Mouse (Mus musculus): ENCODE results near the gene Hoxd10. TPM values are rescaled to one million over a fixed set of nuclear protein-coding genes. Genes with fewer than 3 reads are reported as not detected.

Gene Hoxd10
- polyA plus RNA-seq, 1 experiment: not detected

GRCm38 (mm10) chr2:74720384-74720783 lies 28.7 kb downstream of the Hoxd10 start:
- no peak overlapping the region for H3K4me3 ChIP-seq (ENCODE audit: insufficient read depth, low read depth, low read length)
- H3K4me1 ChIP-seq (ENCODE audit: control insufficient read depth, insufficient read depth, insufficient read length, low read length): peaks cover 5% of the 10 kb centered on the region; the same call in 1 of the 2 replicates
- H3K27ac ChIP-seq (replicated peaks; ENCODE audit: low read depth, low read length): no peak overlapping the region

DNA sequence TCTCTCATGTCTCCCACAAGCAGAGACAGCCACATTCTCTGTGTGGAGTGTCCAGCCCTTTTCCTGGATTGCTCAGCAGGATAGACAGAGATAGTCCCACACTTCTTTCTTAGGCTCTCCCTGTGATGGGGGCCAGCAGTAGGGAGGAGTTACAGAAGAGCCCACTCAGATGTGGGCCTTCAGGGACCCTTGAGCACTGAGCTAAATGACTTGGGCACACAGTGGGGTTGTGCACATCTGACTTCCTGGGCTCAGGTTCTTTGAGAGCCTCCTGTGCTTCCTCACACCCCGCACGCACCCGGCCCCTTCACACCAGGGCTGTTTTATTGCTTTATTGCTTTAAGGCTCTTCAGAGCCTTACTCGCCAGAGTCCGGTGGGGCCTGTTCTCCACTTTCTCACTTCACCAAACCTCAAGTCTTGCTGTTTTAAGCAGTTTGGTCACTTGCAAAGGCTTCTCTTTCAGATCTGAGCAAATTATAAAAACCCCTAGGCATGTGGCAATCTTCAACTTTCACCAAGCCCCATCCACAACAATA lies 29.3 kb downstream of the Hoxd10 start:
- Histone ChIP-seq H3K4me3 (ENCODE audit: insufficient read depth, low read depth, low read length) (no peak overlapping the region), H3K4me1 (ENCODE audit: control insufficient read depth, insufficient read depth, insufficient read length, low read length) (peaks cover 5% of the 10 kb centered on the region; the same call in 1 of the 2 replicates), H3K27ac (replicated peaks; ENCODE audit: low read depth, low read length) (no peak overlapping the region)

GRCm38 (mm10) chr2:74721882-74722281 lies 30.2 kb downstream of the Hoxd10 start:
- H3K27ac ChIP-seq (replicated peaks; ENCODE audit: low read depth, low read length): no peak overlapping the region
- H3K4me1 ChIP-seq (ENCODE audit: control insufficient read depth, insufficient read depth, insufficient read length, low read length): peaks cover 5% of the 10 kb centered on the region

GRCm38 (mm10) chr2:74722949-74723348 lies 31.2 kb downstream of the Hoxd10 start:
- Histone ChIP-seq H3K27ac (replicated peaks; ENCODE audit: low read depth, low read length) (no peak overlapping the region), H3K4me3 (ENCODE audit: insufficient read depth, low read depth, low read length) (no peak overlapping the region), H3K4me1 (ENCODE audit: control insufficient read depth, insufficient read depth, insufficient read length, low read length) (peaks cover 5% of the 10 kb centered on the region)

More at GRCm38 (mm10) chr2:74721882-74722281, 30.2 kb downstream of the Hoxd10 start:
- no peak overlapping the region for H3K4me3 ChIP-seq (ENCODE audit: insufficient read depth, low read depth, low read length)

- Histone ChIP-seq H3K27ac (replicated peaks; ENCODE audit: low read depth, low read length) (no peak overlapping the region), H3K4me3 (ENCODE audit: insufficient read depth, low read depth, low read length) (no peak overlapping the region), H3K4me1 (ENCODE audit: control insufficient read depth, insufficient read depth, insufficient read length, low read length) (peaks cover 5% of the 10 kb centered on the region)
Measured at GRCm38 (mm10) chr2:74724244-74725015, 32.7 kb downstream of the Hoxd10 start.

- Histone ChIP-seq H3K4me3 (ENCODE audit: insufficient read depth, low read depth, low read length) (no peak overlapping the region), H3K4me1 (ENCODE audit: control insufficient read depth, insufficient read depth, insufficient read length, low read length) (peaks cover 5% of the 10 kb centered on the region), H3K27ac (replicated peaks; ENCODE audit: low read depth, low read length) (no peak overlapping the region)
Measured at GRCm38 (mm10) chr2:74725171-74725570, 33.4 kb downstream of the Hoxd10 start.

DNA sequence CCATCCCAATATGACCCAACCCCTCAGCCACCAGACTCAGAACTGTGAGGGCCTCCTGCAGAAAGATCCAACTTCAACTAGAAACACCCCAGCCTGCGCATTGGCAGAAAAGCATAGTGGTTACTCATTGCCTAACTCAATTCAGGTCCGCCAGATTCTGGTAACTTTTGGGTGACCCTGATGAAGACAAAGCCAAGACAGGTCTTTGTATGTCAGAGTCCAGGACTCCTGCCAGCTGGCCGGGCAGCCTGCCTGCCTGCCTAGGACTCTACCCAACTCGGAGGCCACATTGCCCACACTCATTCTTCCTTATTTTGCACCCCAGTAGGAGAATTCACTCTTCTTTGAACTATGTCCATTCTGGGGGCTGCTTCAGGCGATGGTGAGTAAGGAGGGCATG lies 34.8 kb downstream of the Hoxd10 start, which contains the start of gene Gm28230:
Gene Gm28230, plus strand, starts transcription at position 178 of the 400 bp plus-strand sequence.
- peaks cover 5% of the 10 kb centered on the region for H3K4me1 ChIP-seq (ENCODE audit: control insufficient read depth, insufficient read depth, insufficient read length, low read length)
- H3K27ac ChIP-seq (replicated peaks; ENCODE audit: low read depth, low read length): no peak within 1 kb of the TSS
- H3K4me3 ChIP-seq (ENCODE audit: insufficient read depth, low read depth, low read length): peak within 1 kb of the TSS; percentile 35

GRCm38 (mm10) chr2:74726973-74727639 lies 35.4 kb downstream of the Hoxd10 start:
- H3K27ac ChIP-seq (replicated peaks; ENCODE audit: low read depth, low read length): no peak overlapping the region
- H3K4me1 ChIP-seq (ENCODE audit: control insufficient read depth, insufficient read depth, insufficient read length, low read length): peaks cover 3% of the 10 kb centered on the region
- peak overlapping the region; percentile 35 for H3K4me3 ChIP-seq (ENCODE audit: insufficient read depth, low read depth, low read length)

- Histone ChIP-seq H3K27ac (replicated peaks; ENCODE audit: low read depth, low read length) (no peak overlapping the region), H3K4me3 (ENCODE audit: insufficient read depth, low read depth, low read length) (no peak overlapping the region), H3K4me1 (ENCODE audit: control insufficient read depth, insufficient read depth, insufficient read length, low read length) (peaks cover 3% of the 10 kb centered on the region)
Measured at GRCm38 (mm10) chr2:74727640-74728302, 36.0 kb downstream of the Hoxd10 start.

- Histone ChIP-seq H3K4me1 (ENCODE audit: control insufficient read depth, insufficient read depth, insufficient read length, low read length) (peaks cover 3% of the 10 kb centered on the region), H3K27ac (replicated peaks; ENCODE audit: low read depth, low read length) (no peak overlapping the region), H3K4me3 (ENCODE audit: insufficient read depth, low read depth, low read length) (no peak overlapping the region)
Measured at GRCm38 (mm10) chr2:74728303-74728680, 36.6 kb downstream of the Hoxd10 start.

- Histone ChIP-seq H3K27ac (replicated peaks; ENCODE audit: low read depth, low read length) (no peak overlapping the region), H3K4me1 (ENCODE audit: control insufficient read depth, insufficient read depth, insufficient read length, low read length) (no peaks in the 10 kb centered on the region; the same call in 1 of the 2 replicates), H3K4me3 (ENCODE audit: insufficient read depth, low read depth, low read length) (no peak overlapping the region)
Measured at GRCm38 (mm10) chr2:74730331-74730730, 38.6 kb downstream of the Hoxd10 start.

- no peak overlapping the region for H3K27ac ChIP-seq (replicated peaks; ENCODE audit: low read depth, low read length)
- H3K4me3 ChIP-seq (ENCODE audit: insufficient read depth, low read depth, low read length): no peak overlapping the region
- no peaks in the 10 kb centered on the region; the same call in 1 of the 2 replicates for H3K4me1 ChIP-seq (ENCODE audit: control insufficient read depth, insufficient read depth, insufficient read length, low read length)
Measured at GRCm38 (mm10) chr2:74731055-74731454, 39.3 kb downstream of the Hoxd10 start.

DNA sequence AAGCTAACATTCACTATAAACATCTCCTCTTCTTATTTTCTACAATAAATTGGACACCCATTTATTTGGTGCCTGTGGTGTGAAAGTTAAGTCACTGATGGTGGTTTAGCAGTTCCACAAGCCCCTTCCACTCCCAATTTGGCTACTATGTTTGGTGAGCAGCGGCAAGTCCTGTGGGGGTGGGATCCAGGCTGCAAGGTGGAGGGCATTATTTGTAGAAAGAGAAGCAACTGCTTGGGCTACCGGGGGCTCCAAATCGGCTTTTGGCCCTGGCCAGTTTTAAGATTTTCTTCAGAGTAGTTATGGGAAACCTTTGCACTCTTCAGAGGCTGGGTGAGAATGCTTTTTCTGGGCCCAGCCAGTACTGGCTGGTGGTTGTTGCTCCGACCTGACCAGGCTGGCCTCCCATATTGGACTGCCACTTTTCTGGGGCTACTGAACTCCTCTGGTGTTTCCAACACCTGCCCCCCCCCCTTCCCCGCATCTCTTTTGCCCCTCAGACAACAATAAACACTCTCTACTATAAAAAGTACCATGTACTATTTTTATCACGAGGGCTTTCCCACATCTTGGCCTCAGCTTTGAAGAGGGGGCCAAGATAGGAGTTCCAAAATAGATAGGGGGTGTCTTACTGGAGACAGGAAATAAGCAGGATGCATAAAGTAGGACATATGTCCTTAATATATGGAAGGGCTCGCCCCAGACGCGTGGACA lies 40.2 kb downstream of the Hoxd10 start:
- Histone ChIP-seq H3K4me3 (ENCODE audit: insufficient read depth, low read depth, low read length) (no peak overlapping the region), H3K4me1 (ENCODE audit: control insufficient read depth, insufficient read depth, insufficient read length, low read length) (no peaks in the 10 kb centered on the region), H3K27ac (replicated peaks; ENCODE audit: low read depth, low read length) (no peak overlapping the region)

DNA sequence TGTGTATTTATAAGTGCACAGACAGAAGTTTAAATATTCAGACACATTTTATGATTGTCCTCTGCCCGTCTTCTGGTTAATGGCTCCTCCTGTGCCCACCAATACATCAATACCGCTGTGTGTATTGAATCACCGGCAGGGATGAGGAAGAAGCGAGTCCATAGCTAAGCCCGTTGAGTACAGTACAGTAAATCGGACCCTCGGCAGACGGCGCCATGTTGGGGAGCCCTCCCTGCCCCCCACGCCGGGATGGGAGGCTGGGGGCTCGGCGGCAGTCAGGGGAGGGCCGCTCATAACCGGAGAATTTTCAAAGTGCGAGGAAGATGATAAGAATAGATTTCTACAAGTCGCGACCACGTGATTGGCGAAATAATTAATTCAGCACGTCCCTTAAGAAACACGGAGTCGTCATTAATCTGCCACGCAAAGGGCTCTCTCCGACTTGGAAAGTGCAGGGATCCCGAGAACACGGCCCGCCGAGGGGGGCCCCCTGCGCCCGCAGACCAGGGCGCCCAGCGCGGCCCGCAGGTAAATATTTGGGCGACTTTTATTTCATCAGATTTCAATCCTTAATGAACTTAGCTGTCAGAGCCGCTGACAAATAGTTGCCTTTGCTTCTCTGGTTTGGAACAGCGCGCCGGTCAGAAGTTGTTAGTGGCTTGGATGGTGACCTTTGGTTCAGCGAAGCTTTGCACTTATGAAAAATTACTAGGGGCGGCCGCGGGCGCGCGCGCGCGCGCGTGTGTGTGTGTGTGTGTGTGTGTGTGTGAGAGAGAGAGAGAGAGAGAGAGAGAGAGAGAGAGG lies 41.0 kb downstream of the Hoxd10 start:
- Histone ChIP-seq H3K4me1 (ENCODE audit: control insufficient read depth, insufficient read depth, insufficient read length, low read length) (no peaks in the 10 kb centered on the region), H3K4me3 (ENCODE audit: insufficient read depth, low read depth, low read length) (no peak overlapping the region), H3K27ac (replicated peaks; ENCODE audit: low read depth, low read length) (no peak overlapping the region)

All from brown adipose tissue, adult 24 weeks (tissue).